Mouse (Mus musculus) intestine, embryonic 15.5 days (tissue): ENCODE measurements around the gene Mllt11. TPM values are rescaled to one million over a fixed set of nuclear protein-coding genes. Genes with fewer than 3 reads are reported as not detected.

Source experiments
- ATAC-seq: fragments of 200-750 bp; cut with Nextera tagmentation; 2 replicates; pipeline ENCODE4 v1.8.0; 2017; ENCODE audit warnings: moderate TSS enrichment, moderate library complexity
- H3K27ac ChIP-seq: fragments of 300-500 bp; sonication (generic); 2 replicates; pipeline ENCODE4 v1.5.1; 2015; ENCODE audit warnings: mild to moderate bottlenecking, inconsistent platforms
- H3K27me3 ChIP-seq: fragments of 300-500 bp; sonication (generic); replicated peaks from 2 replicates; pipeline ENCODE4 v1.6.1; 2015; ENCODE audit warnings: inconsistent platforms
- H3K36me3 ChIP-seq: fragments of 300-500 bp; sonication (generic); 2 replicates; pipeline ENCODE4 v1.6.1; 2015; ENCODE audit warnings: inconsistent platforms
- H3K4me1 ChIP-seq: fragments of 300-500 bp; sonication (generic); replicated peaks from 2 replicates; pipeline ENCODE4 v1.6.1; 2015; ENCODE audit warnings: inconsistent platforms
- H3K4me2 ChIP-seq: fragments of 300-500 bp; sonication (generic); replicated peaks from 2 replicates; pipeline ENCODE4 v1.6.1; 2015; ENCODE audit warnings: mild to moderate bottlenecking, inconsistent platforms
- H3K4me3 ChIP-seq: fragments of 300-500 bp; sonication (generic); replicated peaks from 2 replicates; pipeline ENCODE4 v1.5.1; 2015; ENCODE audit warnings: inconsistent platforms
- H3K9ac ChIP-seq: fragments of 300-500 bp; sonication (generic); 2 replicates; pipeline ENCODE4 v1.6.1; 2015; ENCODE audit warnings: inconsistent platforms
- H3K9me3 ChIP-seq: fragments of 300-500 bp; sonication (generic); 2 replicates; pipeline ENCODE4 v1.6.1; 2016; ENCODE audit warnings: inconsistent platforms
- WGBS: fragments of 180-500 bp; shearing (Covaris S2); methylation state at CpG from one replicate; pipeline ENCODE4 v1.1.7; 2015; 5-methylcytosine and 5-hydroxymethylcytosine counted together
- polyA plus RNA-seq: library from polyadenylated mRNA; unstranded; fragments of >200 nt; fragmentation: Nextera tagmentation; extraction: Ambion mirVana; gene quantifications from 2 replicates; pipeline ENCODE4 v1.2.1, GENCODE M21; 2015

The Mllt11 gene
- polyA plus RNA-seq, 1 experiment from 2014 or later, result 20.2 TPM

DNA sequence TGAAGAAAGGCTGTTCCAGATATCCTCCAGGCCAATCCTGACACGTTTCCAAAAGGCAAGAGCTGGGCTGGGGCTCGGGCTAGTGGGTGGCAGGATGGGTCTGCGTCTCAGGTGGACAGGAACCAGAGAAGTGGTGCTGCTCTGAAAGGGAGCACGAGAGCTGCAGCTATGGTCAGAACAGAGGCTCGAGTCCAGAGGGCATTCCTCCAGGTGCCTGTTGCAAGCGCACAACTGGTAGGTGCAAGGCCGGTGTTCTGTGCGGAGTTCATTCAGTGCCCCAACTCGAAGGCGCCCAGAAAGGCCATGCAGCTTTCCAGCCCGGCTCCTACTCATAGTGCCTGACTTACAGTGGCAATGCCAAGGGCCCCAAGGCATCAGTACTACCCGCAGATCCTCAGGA, 8.0 kb upstream of the Mllt11 start:
- 87% methylated on average over 12 of the region's 12 CpGs for WGBS

GRCm38 (mm10) chr3:95239022-95239421, 7.1 kb upstream of the Mllt11 start:
- H3K36me3 ChIP-seq, result peaks cover 17% of the 10 kb centered on the region
- no peak for ATAC-seq
- H3K27ac ChIP-seq, result no peak overlapping the region
- H3K9me3 ChIP-seq, result no peaks in the 10 kb centered on the region
- 82% methylated on average over 6 of the region's 6 CpGs for WGBS
- H3K9ac ChIP-seq, result no peak overlapping the region
- H3K4me2 ChIP-seq, result no peak overlapping the region
- H3K4me3 ChIP-seq, result no peak overlapping the region
- H3K27me3 ChIP-seq, result no peaks in the 10 kb centered on the region
- H3K4me1 ChIP-seq, result 0 out of 2 replicates have a peak, but pooled peaks cover 4% of the 10 kb centered on the region

More for the DNA sequence above, 8.0 kb upstream of the Mllt11 start:
- H3K4me2 ChIP-seq, result no peak overlapping the region
- H3K4me3 ChIP-seq, result no peak overlapping the region
- H3K36me3 ChIP-seq, result peaks cover 11% of the 10 kb centered on the region
- H3K27me3 ChIP-seq, result no peaks in the 10 kb centered on the region
- no peaks in the 10 kb centered on the region for H3K9me3 ChIP-seq
- no peak for ATAC-seq
- H3K4me1 ChIP-seq, result 0 out of 2 replicates have a peak, but pooled peaks cover 4% of the 10 kb centered on the region
- H3K27ac ChIP-seq, result no peak overlapping the region
- no peak overlapping the region for H3K9ac ChIP-seq

GRCm38 (mm10) chr3:95237541-95238099, 5.6 kb upstream of the Mllt11 start:
- Histone ChIP-seq H3K27ac (no peak overlapping the region), H3K4me1 (peaks cover 4% of the 10 kb centered on the region; the same call in 1 of the 2 replicates), H3K9ac (no peak overlapping the region), H3K36me3 (peaks cover 29% of the 10 kb centered on the region), H3K4me2 (no peak overlapping the region), H3K27me3 (no peaks in the 10 kb centered on the region), H3K9me3 (no peaks in the 10 kb centered on the region), H3K4me3 (no peak overlapping the region)
- ATAC-seq, result no peak; the same call in 1 of the 2 replicates
- WGBS, result 82% methylated on average over 8 of the region's 8 CpGs

DNA sequence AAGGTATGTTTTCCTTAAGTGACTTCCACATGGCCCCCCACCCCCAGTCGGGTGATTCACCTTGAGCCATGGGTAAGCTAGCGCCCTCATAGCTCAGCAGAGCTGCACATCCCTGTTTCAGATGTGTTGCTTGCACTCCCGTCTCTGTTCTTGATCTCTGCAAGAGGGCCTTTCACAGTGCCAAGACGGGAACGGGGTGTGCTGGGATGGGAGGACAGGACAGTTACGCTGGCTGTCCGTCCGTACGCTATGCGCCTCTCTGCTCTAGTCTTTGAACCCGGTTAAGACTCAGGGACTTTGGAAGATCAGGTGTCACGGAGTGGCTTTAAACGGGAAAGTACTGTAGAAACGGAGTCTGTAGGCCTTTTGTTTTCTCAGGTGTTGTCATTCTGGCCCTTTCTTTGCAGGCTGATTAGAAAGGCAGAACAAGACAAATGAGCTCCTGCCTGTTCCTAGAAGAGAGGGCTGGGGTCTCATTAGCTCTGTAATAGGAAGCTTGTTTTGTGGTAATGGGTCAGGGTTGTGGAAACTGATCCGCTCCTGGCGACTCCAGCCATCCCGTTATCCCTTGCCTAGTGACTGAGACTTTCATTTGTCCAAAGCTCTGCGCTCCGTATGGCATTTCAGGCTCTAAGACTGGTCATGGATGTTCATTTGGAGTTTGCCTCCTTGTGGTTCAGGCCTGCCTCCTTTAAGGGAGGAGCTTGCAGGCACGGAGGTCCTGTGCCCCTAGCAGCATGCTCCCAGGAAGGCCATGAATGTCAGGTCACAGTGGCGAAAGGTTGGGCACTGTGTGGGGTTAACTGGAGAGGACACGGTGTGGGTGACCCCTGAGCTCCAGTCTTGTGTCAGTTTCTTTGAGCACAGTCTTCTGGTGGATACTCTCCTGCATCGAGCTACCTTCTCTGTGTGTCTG, 3.7 kb upstream of the Mllt11 start:
- ATAC-seq, result no peak
- no peak overlapping the region for H3K9ac ChIP-seq
- no peaks in the 10 kb centered on the region for H3K9me3 ChIP-seq
- H3K4me3 ChIP-seq, result no peak overlapping the region
- no peaks in the 10 kb centered on the region for H3K27me3 ChIP-seq
- peaks cover 14% of the 10 kb centered on the region for H3K4me1 ChIP-seq
- no peak overlapping the region for H3K4me2 ChIP-seq
- peaks cover 40% of the 10 kb centered on the region for H3K36me3 ChIP-seq
- no peak overlapping the region for H3K27ac ChIP-seq
- WGBS, result 88% methylated on average over 23 of the region's 23 CpGs

DNA sequence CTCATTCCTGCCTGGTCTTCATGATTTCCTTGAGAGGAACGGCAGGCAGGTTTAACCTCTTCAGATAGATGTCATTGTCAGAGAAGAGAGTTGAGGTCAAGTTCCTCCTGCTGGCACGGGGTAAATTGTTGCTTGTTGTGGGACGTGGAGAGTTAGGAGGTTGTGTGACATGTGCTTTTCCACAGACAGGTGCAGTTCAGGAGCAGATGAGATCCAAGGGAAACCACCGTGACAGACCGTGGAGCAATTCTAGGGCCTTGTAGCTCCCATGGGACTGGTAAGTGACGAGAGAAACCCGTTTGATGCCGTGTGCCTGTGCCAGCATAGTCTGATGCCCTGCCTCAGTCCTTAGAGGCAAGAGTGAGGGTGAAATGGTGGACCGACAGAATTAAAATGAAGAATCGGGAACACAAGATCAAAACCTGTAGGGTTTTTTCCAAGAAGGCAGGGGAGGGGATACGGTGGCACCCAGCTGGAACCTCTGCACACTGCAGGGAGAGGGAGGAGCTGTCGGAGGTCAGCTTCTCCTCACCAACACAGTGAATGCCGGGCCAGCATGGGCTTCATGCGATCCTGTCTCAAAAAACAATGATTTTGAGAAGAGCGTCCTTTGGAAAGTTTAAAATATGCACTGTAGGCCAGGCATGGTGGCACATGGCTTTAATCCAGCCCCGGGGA, 1.5 kb upstream of the Mllt11 start:
- no peak for ATAC-seq
- WGBS, result 88% methylated on average over 16 of the region's 16 CpGs
- H3K9me3 ChIP-seq, result no peaks in the 10 kb centered on the region

DNA sequence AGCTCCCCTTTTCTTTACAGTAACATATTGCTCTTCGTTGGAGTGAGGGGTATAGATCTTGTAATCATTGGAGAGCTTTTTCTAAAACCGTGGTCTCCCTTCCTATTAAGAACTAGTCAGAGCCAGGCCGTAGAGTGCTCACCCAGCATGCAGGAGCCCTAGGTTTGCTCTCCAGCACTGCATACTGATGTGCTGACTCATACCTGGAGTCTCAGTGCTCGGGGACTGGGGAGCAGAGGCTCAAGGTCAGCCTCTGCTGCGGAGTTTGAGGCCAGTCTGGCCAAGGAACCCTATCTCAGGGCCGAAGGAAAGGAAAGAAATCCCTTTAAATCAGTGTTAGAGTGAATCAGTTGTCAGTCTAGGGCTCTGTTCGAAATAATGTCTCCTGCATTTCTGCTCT, 800 bp upstream of the Mllt11 start:
- Histone ChIP-seq H3K9me3 (no peaks in the 10 kb centered on the region), H3K27me3 (no peaks in the 10 kb centered on the region), H3K4me3 (no peak overlapping the region), H3K9ac (no peak overlapping the region), H3K4me1 (peaks cover 14% of the 10 kb centered on the region), H3K27ac (0 out of 2 replicates have a peak overlapping the region, but pooled peaks have one; percentile 24), H3K36me3 (peaks cover 40% of the 10 kb centered on the region), H3K4me2 (no peak overlapping the region)
- 63% methylated on average over 7 of the region's 7 CpGs for WGBS
- ATAC-seq, result no peak

More for the DNA sequence above, 1.5 kb upstream of the Mllt11 start:
- no peak overlapping the region for H3K4me2 ChIP-seq
- peaks cover 14% of the 10 kb centered on the region for H3K4me1 ChIP-seq
- H3K27ac ChIP-seq, result no peak overlapping the region
- no peak overlapping the region for H3K9ac ChIP-seq
- H3K36me3 ChIP-seq, result peaks cover 40% of the 10 kb centered on the region
- H3K27me3 ChIP-seq, result no peaks in the 10 kb centered on the region
- H3K4me3 ChIP-seq, result no peak overlapping the region

GRCm38 (mm10) chr3:95230495-95231297, 1.3 kb downstream of the Mllt11 start:
- WGBS, result 47% methylated on average over 8 of the region's 8 CpGs
- Histone ChIP-seq H3K4me2 (peak overlapping the region; percentile 86), H3K4me3 (peak overlapping the region; percentile 87), H3K9ac (peak overlapping the region; percentile 17; the same call in 1 of the 2 replicates), H3K27ac (peak overlapping the region; percentile 97), H3K4me1 (peaks cover 14% of the 10 kb centered on the region), H3K9me3 (no peaks in the 10 kb centered on the region), H3K27me3 (no peaks in the 10 kb centered on the region), H3K36me3 (peaks cover 38% of the 10 kb centered on the region)
- ATAC-seq, result peak; percentile 16; the same call in 1 of the 2 replicates

GRCm38 (mm10) chr3:95229781-95230494, 2.0 kb downstream of the Mllt11 start:
- Histone ChIP-seq H3K9ac (peak overlapping the region; percentile 95), H3K9me3 (no peaks in the 10 kb centered on the region), H3K4me2 (peak overlapping the region; percentile 86), H3K4me1 (peaks cover 14% of the 10 kb centered on the region), H3K27ac (peak overlapping the region; percentile 97), H3K4me3 (peak overlapping the region; percentile 87), H3K27me3 (no peaks in the 10 kb centered on the region), H3K36me3 (peaks cover 34% of the 10 kb centered on the region)
- peak; percentile 57 for ATAC-seq
- 2% methylated on average over 13 of the region's 13 CpGs for WGBS

DNA sequence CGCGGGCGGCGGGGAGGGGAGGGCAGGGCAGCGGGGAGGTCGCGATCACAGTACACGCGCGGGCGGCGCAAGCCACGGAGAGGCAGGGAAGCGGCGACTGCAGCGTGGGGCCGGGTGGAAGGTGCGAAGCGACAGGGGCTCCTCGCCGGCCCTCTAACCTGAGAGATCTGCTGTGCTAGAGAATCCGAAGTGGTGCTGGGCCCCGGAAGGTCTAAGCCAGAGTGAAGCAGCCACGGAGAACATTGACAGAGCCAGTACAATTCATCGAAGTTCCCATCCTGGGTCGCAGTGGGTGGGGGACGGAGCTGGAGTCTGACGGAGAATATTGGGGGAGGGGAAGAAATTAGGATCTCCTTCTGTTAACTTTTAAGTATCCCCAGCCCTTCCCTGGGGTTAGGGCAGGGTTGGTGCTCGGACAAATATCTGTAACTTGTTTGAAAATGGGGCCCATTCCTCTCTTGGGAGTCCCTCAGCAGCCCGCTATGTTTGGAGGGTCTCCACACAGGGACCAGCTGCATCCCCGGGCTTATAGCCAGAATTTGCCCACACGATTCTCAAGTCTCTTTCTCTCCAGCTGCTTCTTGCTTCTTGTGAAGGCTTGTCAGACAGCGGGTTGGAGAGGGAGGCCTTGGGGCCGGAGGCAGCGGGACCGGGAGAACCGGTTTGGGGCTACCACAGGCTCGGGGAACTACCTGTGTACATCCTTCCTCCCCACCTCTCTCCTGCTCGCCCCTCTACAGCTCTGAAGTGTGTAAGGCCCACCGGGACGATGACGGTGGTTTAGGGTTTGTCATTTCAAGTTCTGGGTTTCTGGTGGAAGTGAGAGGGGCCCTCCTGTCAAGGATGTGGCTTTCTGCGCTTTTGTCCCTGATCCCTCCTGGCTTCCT, 2.8 kb downstream of the Mllt11 start:
- H3K4me2 ChIP-seq, result peak overlapping the region; percentile 86
- peak overlapping the region; percentile 95 for H3K9ac ChIP-seq
- no peaks in the 10 kb centered on the region for H3K27me3 ChIP-seq
- peaks cover 30% of the 10 kb centered on the region for H3K36me3 ChIP-seq
- no peaks in the 10 kb centered on the region for H3K9me3 ChIP-seq
- ATAC-seq, result peak; percentile 37
- 1% methylated on average over 42 of the region's 43 CpGs for WGBS
- H3K4me1 ChIP-seq, result peaks cover 14% of the 10 kb centered on the region
- H3K4me3 ChIP-seq, result peak overlapping the region; percentile 87
- H3K27ac ChIP-seq, result peak overlapping the region; percentile 97

GRCm38 (mm10) chr3:95228148-95228893, 3.6 kb downstream of the Mllt11 start, which contains the start of gene Cdc42se1:
Gene Cdc42se1 (plus strand): TSS chr3:95228732.
- ATAC-seq, result peak; percentile 92
- no peaks in the 10 kb centered on the region for H3K27me3 ChIP-seq
- peaks cover 14% of the 10 kb centered on the region for H3K4me1 ChIP-seq
- H3K27ac ChIP-seq, result peak within 1 kb of the TSS; percentile 97
- WGBS, result under 1% methylated on average over 62 of the region's 64 CpGs
- peak within 1 kb of the TSS; percentile 95 for H3K9ac ChIP-seq
- H3K36me3 ChIP-seq, result peaks cover 25% of the 10 kb centered on the region
- peak within 1 kb of the TSS; percentile 86 for H3K4me2 ChIP-seq
- peak within 1 kb of the TSS; percentile 87 for H3K4me3 ChIP-seq
- H3K9me3 ChIP-seq, result no peaks in the 10 kb centered on the region
